Mouse (Mus musculus) hindbrain, embryonic 11.5 days (tissue): ENCODE results near the gene Trhr2. TPM values are rescaled to one million over a fixed set of nuclear protein-coding genes. Genes with fewer than 3 reads are reported as not detected.

Experiments used
- ATAC-seq: fragments of 200-750 bp; cut with Nextera tagmentation; 2 replicates; pipeline ENCODE4 v1.8.0; 2017; ENCODE audit warnings: mild to moderate bottlenecking, moderate TSS enrichment, moderate library complexity; ENCODE audit not compliant: low FRiP score
- DNase-seq: peaks from one replicate; pipeline ENCODE4 v3.0.0-alpha.2; 2015; ENCODE audit warnings: low spot score
- H3K27ac ChIP-seq: fragments of 300-500 bp; sonication (generic); 2 replicates; pipeline ENCODE4 v1.5.1; 2014; ENCODE audit warnings: mild to moderate bottlenecking, low read depth, low read length
- H3K27me3 ChIP-seq: fragments of 300-500 bp; sonication (generic); 2 replicates; pipeline ENCODE4 v1.6.1; 2014; ENCODE audit warnings: mild to moderate bottlenecking, low read length, moderate library complexity, mixed read lengths; ENCODE audit not compliant: control insufficient read depth, insufficient read depth
- H3K36me3 ChIP-seq: fragments of 300-500 bp; sonication (generic); 2 replicates; pipeline ENCODE4 v1.6.1; 2014; ENCODE audit warnings: mild to moderate bottlenecking, low read length, moderate library complexity, mixed read lengths; ENCODE audit not compliant: control insufficient read depth, insufficient read depth
- H3K4me1 ChIP-seq: fragments of 300-500 bp; sonication (generic); replicated peaks from 2 replicates; pipeline ENCODE4 v1.6.1; 2014; ENCODE audit warnings: low read length, mixed read lengths; ENCODE audit not compliant: control insufficient read depth, insufficient read depth
- H3K4me2 ChIP-seq: fragments of 300-500 bp; sonication (generic); replicated peaks from 2 replicates; pipeline ENCODE4 v1.6.1; 2014; ENCODE audit warnings: mild to moderate bottlenecking, low read depth, low read length
- H3K4me3 ChIP-seq: fragments of 300-500 bp; sonication (generic); 2 replicates; pipeline ENCODE4 v1.5.1; 2014; ENCODE audit warnings: low read depth, low read length
- H3K9ac ChIP-seq: fragments of 300-500 bp; sonication (generic); 2 replicates; pipeline ENCODE4 v1.6.1; 2014; ENCODE audit warnings: low read depth, low read length
- H3K9me3 ChIP-seq: fragments of 300-500 bp; sonication (generic); 2 replicates; pipeline ENCODE4 v1.6.1; 2016; ENCODE audit warnings: low read length; ENCODE audit not compliant: control insufficient read depth
- WGBS: fragments of 180-500 bp; shearing (Covaris S2); extraction: QIAGEN DNeasy Blood & Tissue Kit; methylation state at CpG from one replicate; pipeline ENCODE4 v1.1.7; 2014; 5-methylcytosine and 5-hydroxymethylcytosine counted together
- polyA plus RNA-seq: library from polyadenylated mRNA; unstranded; fragments of >200 nt; fragmentation: Nextera tagmentation; extraction: Ambion mirVana; gene quantifications from 2 replicates; pipeline ENCODE4 v1.2.1, GENCODE M21; 2014

Trhr2 gene
- polyA plus RNA-seq, 1 experiment from 2014 or later: 0.25 TPM

- 0 out of 2 replicates have a peak, but pooled peaks cover 4% of the 10 kb centered on the region for H3K4me1 ChIP-seq
- no peaks in the 10 kb centered on the region for H3K36me3 ChIP-seq
- H3K9me3 ChIP-seq: no peaks in the 10 kb centered on the region
- WGBS: 70% methylated on average over 10 of the region's 10 CpGs
- no peak overlapping the region for H3K4me2 ChIP-seq
- H3K4me3 ChIP-seq: no peak overlapping the region
- no peaks in the 10 kb centered on the region; the same call in 1 of the 2 replicates for H3K27me3 ChIP-seq
- DNase-seq (no peak), ATAC-seq (no peak)
- H3K9ac ChIP-seq: no peak overlapping the region
- H3K27ac ChIP-seq: no peak overlapping the region
Measured at GRCm38 (mm10) chr8:122321455-122321921, 39.1 kb downstream of the Trhr2 start.

GRCm38 (mm10) chr8:122320541-122320940, 40.0 kb downstream of the Trhr2 start:
- Histone ChIP-seq H3K4me3 (no peak overlapping the region), H3K36me3 (no peaks in the 10 kb centered on the region), H3K9ac (no peak overlapping the region), H3K4me1 (0 out of 2 replicates have a peak, but pooled peaks cover 2% of the 10 kb centered on the region), H3K27ac (no peak overlapping the region), H3K4me2 (no peak overlapping the region), H3K27me3 (no peaks in the 10 kb centered on the region; the same call in 1 of the 2 replicates), H3K9me3 (no peaks in the 10 kb centered on the region)
- DNase-seq (no peak), ATAC-seq (no peak)
- 22% methylated on average over 3 of the region's 3 CpGs for WGBS

GRCm38 (mm10) chr8:122319708-122320075, 40.9 kb downstream of the Trhr2 start:
- ATAC-seq (no peak), DNase-seq (no peak)
- H3K4me1 ChIP-seq: 0 out of 2 replicates have a peak, but pooled peaks cover 2% of the 10 kb centered on the region
- H3K36me3 ChIP-seq: no peaks in the 10 kb centered on the region
- H3K4me2 ChIP-seq: no peak overlapping the region
- WGBS: 74% methylated on average over 7 of the region's 7 CpGs
- H3K4me3 ChIP-seq: no peak overlapping the region
- no peaks in the 10 kb centered on the region; the same call in 1 of the 2 replicates for H3K27me3 ChIP-seq
- H3K27ac ChIP-seq: no peak overlapping the region
- no peaks in the 10 kb centered on the region for H3K9me3 ChIP-seq
- H3K9ac ChIP-seq: no peak overlapping the region

- no peak for DNase-seq
- no peak for ATAC-seq
- Histone ChIP-seq H3K27me3 (no peaks in the 10 kb centered on the region; the same call in 1 of the 2 replicates), H3K9me3 (no peaks in the 10 kb centered on the region), H3K27ac (no peak overlapping the region), H3K4me3 (no peak overlapping the region), H3K4me1 (0 out of 2 replicates have a peak, but pooled peaks cover 2% of the 10 kb centered on the region), H3K9ac (no peak overlapping the region), H3K36me3 (no peaks in the 10 kb centered on the region), H3K4me2 (no peak overlapping the region)
- WGBS: 74% methylated on average over 11 of the region's 11 CpGs
Measured at GRCm38 (mm10) chr8:122319045-122319707, 41.4 kb downstream of the Trhr2 start.

GRCm38 (mm10) chr8:122317918-122318475, 42.5 kb downstream of the Trhr2 start:
- ATAC-seq (no peak), DNase-seq (no peak)
- no peaks in the 10 kb centered on the region; the same call in 1 of the 2 replicates for H3K27me3 ChIP-seq
- H3K9me3 ChIP-seq: no peaks in the 10 kb centered on the region
- H3K36me3 ChIP-seq: no peaks in the 10 kb centered on the region
- no peak overlapping the region for H3K27ac ChIP-seq
- H3K9ac ChIP-seq: no peak overlapping the region
- WGBS: 56% methylated on average over 8 of the region's 8 CpGs
- H3K4me3 ChIP-seq: no peak overlapping the region
- 0 out of 2 replicates have a peak, but pooled peaks cover 2% of the 10 kb centered on the region for H3K4me1 ChIP-seq
- H3K4me2 ChIP-seq: no peak overlapping the region

- Histone ChIP-seq H3K4me3 (no peak overlapping the region), H3K4me2 (no peak overlapping the region), H3K9me3 (no peaks in the 10 kb centered on the region), H3K27me3 (no peaks in the 10 kb centered on the region; the same call in 1 of the 2 replicates), H3K9ac (no peak overlapping the region), H3K36me3 (no peaks in the 10 kb centered on the region), H3K4me1 (0 out of 2 replicates have a peak, but pooled peaks cover 2% of the 10 kb centered on the region), H3K27ac (no peak overlapping the region)
- 65% methylated on average over 2 of the region's 2 CpGs for WGBS
- no peak for ATAC-seq
- no peak for DNase-seq
Measured at GRCm38 (mm10) chr8:122316402-122316801, 44.1 kb downstream of the Trhr2 start.

GRCm38 (mm10) chr8:122314899-122315496, 45.5 kb downstream of the Trhr2 start:
- Histone ChIP-seq H3K4me1 (0 out of 2 replicates have a peak, but pooled peaks cover 2% of the 10 kb centered on the region), H3K4me2 (no peak overlapping the region), H3K9ac (no peak overlapping the region), H3K4me3 (no peak overlapping the region), H3K27ac (no peak overlapping the region), H3K9me3 (no peaks in the 10 kb centered on the region), H3K27me3 (no peaks in the 10 kb centered on the region; the same call in 1 of the 2 replicates), H3K36me3 (no peaks in the 10 kb centered on the region)
- WGBS: 64% methylated on average over 13 of the region's 13 CpGs
- DNase-seq (no peak), ATAC-seq (no peak)

GRCm38 (mm10) chr8:122313310-122313709, 47.2 kb downstream of the Trhr2 start:
- Histone ChIP-seq H3K27me3 (no peaks in the 10 kb centered on the region; the same call in 1 of the 2 replicates), H3K9me3 (no peaks in the 10 kb centered on the region), H3K4me3 (no peak overlapping the region), H3K27ac (no peak overlapping the region; the same call in 1 of the 2 replicates), H3K4me1 (no peaks in the 10 kb centered on the region), H3K36me3 (no peaks in the 10 kb centered on the region), H3K4me2 (no peak overlapping the region), H3K9ac (no peak overlapping the region)
- DNase-seq (no peak), ATAC-seq (no peak)
- WGBS: 68% methylated on average over 12 of the region's 12 CpGs
